Mouse (Mus musculus): ENCODE results near the gene Mcl1. TPM values are rescaled to one million over a fixed set of nuclear protein-coding genes. Genes with fewer than 3 reads are reported as not detected.
"Not testable (repeated sequence)": the region's sequence is repeated elsewhere in the genome, so short reads cannot be mapped to it uniquely, and the experiment has no call there.

The Mcl1 gene
- polyA plus RNA-seq (2014; fragmentation: Nextera tagmentation; extraction: Ambion mirVana) = 52.2 and 57.7 TPM in 2 replicates

- Histone ChIP-seq H3K4me3 (ENCODE audit: low read depth, low read length) (peak within 1 kb of the TSS; percentile 97), H3K4me1 (replicated peaks; ENCODE audit: control insufficient read depth, insufficient read depth, low read length) (peaks cover 39% of the 10 kb centered on the region), H3K36me3 (ENCODE audit: control insufficient read depth, insufficient read depth, low read length) (peaks cover 17% of the 10 kb centered on the region), H3K9me3 (ENCODE audit: control insufficient read depth, low read length) (no peaks in the 10 kb centered on the region), H3K27ac (ENCODE audit: low read depth, low read length) (peak within 1 kb of the TSS; percentile 93), H3K4me2 (peak within 1 kb of the TSS; percentile 88), H3K9ac (ENCODE audit: low read depth, low read length) (peak within 1 kb of the TSS; percentile 100), H3K27me3 (replicated peaks; ENCODE audit: control insufficient read depth, insufficient read depth, low read length) (no peaks in the 10 kb centered on the region)
- DNase-seq (ENCODE audit: low spot score) (peak; percentile 92), ATAC-seq (replicated peaks; ENCODE audit: low FRiP score) (peak; percentile 94)
- under 1% methylated on average over 43 of the region's 43 CpGs for WGBS
Measured at GRCm38 (mm10) chr3:95658236-95658867, at the start of gene Mcl1. Mcl1 (plus strand) TSS chr3:95658788.

- peaks cover 17% of the 10 kb centered on the region; the same call in 1 of the 2 replicates for H3K36me3 ChIP-seq (ENCODE audit: control insufficient read depth, insufficient read depth, low read length)
- 58% methylated on average over 3 of the region's 3 CpGs for WGBS
- no peak overlapping the region for H3K27ac ChIP-seq (ENCODE audit: low read depth, low read length)
- no peak overlapping the region for H3K4me3 ChIP-seq (ENCODE audit: low read depth, low read length)
- no peaks in the 10 kb centered on the region for H3K27me3 ChIP-seq (replicated peaks; ENCODE audit: control insufficient read depth, insufficient read depth, low read length)
- H3K9ac ChIP-seq (ENCODE audit: low read depth, low read length) = no peak overlapping the region
- no peak overlapping the region for H3K4me2 ChIP-seq
- DNase-seq (ENCODE audit: low spot score) (no peak), ATAC-seq (replicated peaks; ENCODE audit: low FRiP score) (no peak)
- no peaks in the 10 kb centered on the region for H3K9me3 ChIP-seq (ENCODE audit: control insufficient read depth, low read length)
- no peaks in the 10 kb centered on the region for H3K4me1 ChIP-seq (replicated peaks; ENCODE audit: control insufficient read depth, insufficient read depth, low read length)
Measured at GRCm38 (mm10) chr3:95609195-95609594, 49.4 kb upstream of the Mcl1 start.

GRCm38 (mm10) chr3:95613996-95614395 lies 44.6 kb upstream of the Mcl1 start:
- H3K9ac ChIP-seq (ENCODE audit: low read depth, low read length) = no peak overlapping the region
- H3K4me1 ChIP-seq (replicated peaks; ENCODE audit: control insufficient read depth, insufficient read depth, low read length) = no peaks in the 10 kb centered on the region
- ATAC-seq (replicated peaks; ENCODE audit: low FRiP score) (no peak), DNase-seq (ENCODE audit: low spot score) (no peak)
- peaks cover 18% of the 10 kb centered on the region; the same call in 1 of the 2 replicates for H3K36me3 ChIP-seq (ENCODE audit: control insufficient read depth, insufficient read depth, low read length)
- H3K4me2 ChIP-seq = no peak overlapping the region
- no peak overlapping the region for H3K4me3 ChIP-seq (ENCODE audit: low read depth, low read length)
- H3K27ac ChIP-seq (ENCODE audit: low read depth, low read length) = no peak overlapping the region
- no peaks in the 10 kb centered on the region for H3K9me3 ChIP-seq (ENCODE audit: control insufficient read depth, low read length)
- no peaks in the 10 kb centered on the region for H3K27me3 ChIP-seq (replicated peaks; ENCODE audit: control insufficient read depth, insufficient read depth, low read length)
- WGBS = 87% methylated on average over 1 of the region's 1 CpGs

- H3K36me3 ChIP-seq (ENCODE audit: control insufficient read depth, insufficient read depth, low read length) = peaks cover 14% of the 10 kb centered on the region; the same call in 1 of the 2 replicates
- no peak for DNase-seq (ENCODE audit: low spot score)
- H3K27ac ChIP-seq (ENCODE audit: low read depth, low read length) = no peak overlapping the region
- H3K4me3 ChIP-seq (ENCODE audit: low read depth, low read length) = no peak overlapping the region
- no peak for ATAC-seq (replicated peaks; ENCODE audit: low FRiP score)
- H3K9me3 ChIP-seq (ENCODE audit: control insufficient read depth, low read length) = no peaks in the 10 kb centered on the region
- 86% methylated on average over 1 of the region's 1 CpGs for WGBS
- H3K9ac ChIP-seq (ENCODE audit: low read depth, low read length) = no peak overlapping the region
- H3K27me3 ChIP-seq (replicated peaks; ENCODE audit: control insufficient read depth, insufficient read depth, low read length) = no peaks in the 10 kb centered on the region
- no peaks in the 10 kb centered on the region for H3K4me1 ChIP-seq (replicated peaks; ENCODE audit: control insufficient read depth, insufficient read depth, low read length)
- H3K4me2 ChIP-seq = no peak overlapping the region
Measured at GRCm38 (mm10) chr3:95618511-95618910, 40.1 kb upstream of the Mcl1 start.

GRCm38 (mm10) chr3:95621241-95621640 lies 37.3 kb upstream of the Mcl1 start:
- no peak overlapping the region for H3K4me3 ChIP-seq (ENCODE audit: low read depth, low read length)
- no peak for DNase-seq (ENCODE audit: low spot score)
- peaks cover 7% of the 10 kb centered on the region for H3K4me1 ChIP-seq (replicated peaks; ENCODE audit: control insufficient read depth, insufficient read depth, low read length)
- H3K9me3 ChIP-seq (ENCODE audit: control insufficient read depth, low read length) = no peaks in the 10 kb centered on the region
- 78% methylated on average over 1 of the region's 1 CpGs for WGBS
- H3K27ac ChIP-seq (ENCODE audit: low read depth, low read length) = no peak overlapping the region
- ATAC-seq (replicated peaks; ENCODE audit: low FRiP score) = no peak
- H3K9ac ChIP-seq (ENCODE audit: low read depth, low read length) = no peak overlapping the region
- H3K36me3 ChIP-seq (ENCODE audit: control insufficient read depth, insufficient read depth, low read length) = peaks cover 10% of the 10 kb centered on the region; the same call in 1 of the 2 replicates
- no peaks in the 10 kb centered on the region for H3K27me3 ChIP-seq (replicated peaks; ENCODE audit: control insufficient read depth, insufficient read depth, low read length)
- H3K4me2 ChIP-seq = no peak overlapping the region

GRCm38 (mm10) chr3:95622421-95622820 lies 36.2 kb upstream of the Mcl1 start:
- peaks cover 11% of the 10 kb centered on the region for H3K36me3 ChIP-seq (ENCODE audit: control insufficient read depth, insufficient read depth, low read length)
- H3K4me2 ChIP-seq; H3K4me3 ChIP-seq (ENCODE audit: low read depth, low read length); H3K9ac ChIP-seq (ENCODE audit: low read depth, low read length); H3K27ac ChIP-seq (ENCODE audit: low read depth, low read length); H3K4me1 ChIP-seq (replicated peaks; ENCODE audit: control insufficient read depth, insufficient read depth, low read length); H3K9me3 ChIP-seq (ENCODE audit: control insufficient read depth, low read length); H3K27me3 ChIP-seq (replicated peaks; ENCODE audit: control insufficient read depth, insufficient read depth, low read length); DNase-seq (ENCODE audit: low spot score); ATAC-seq (replicated peaks; ENCODE audit: low FRiP score): not testable (repeated sequence)
- WGBS = 90% methylated on average over 20 of the region's 20 CpGs

- Histone ChIP-seq H3K36me3 (ENCODE audit: control insufficient read depth, insufficient read depth, low read length) (peaks cover 14% of the 10 kb centered on the region), H3K4me2 (no peak overlapping the region), H3K9ac (ENCODE audit: low read depth, low read length) (no peak overlapping the region), H3K4me3 (ENCODE audit: low read depth, low read length) (no peak overlapping the region), H3K4me1 (replicated peaks; ENCODE audit: control insufficient read depth, insufficient read depth, low read length) (peaks cover 7% of the 10 kb centered on the region), H3K27ac (ENCODE audit: low read depth, low read length) (no peak overlapping the region), H3K27me3 (replicated peaks; ENCODE audit: control insufficient read depth, insufficient read depth, low read length) (no peaks in the 10 kb centered on the region), H3K9me3 (ENCODE audit: control insufficient read depth, low read length) (no peaks in the 10 kb centered on the region)
- DNase-seq (ENCODE audit: low spot score) = no peak
- no peak for ATAC-seq (replicated peaks; ENCODE audit: low FRiP score)
- 72% methylated on average over 2 of the region's 2 CpGs for WGBS
Measured at GRCm38 (mm10) chr3:95623551-95623950, 35.0 kb upstream of the Mcl1 start.

GRCm38 (mm10) chr3:95623991-95624515 lies 34.5 kb upstream of the Mcl1 start:
- not testable (repeated sequence) for H3K4me1 ChIP-seq (replicated peaks; ENCODE audit: control insufficient read depth, insufficient read depth, low read length); H3K9me3 ChIP-seq (ENCODE audit: control insufficient read depth, low read length); H3K27me3 ChIP-seq (replicated peaks; ENCODE audit: control insufficient read depth, insufficient read depth, low read length); DNase-seq (ENCODE audit: low spot score); ATAC-seq (replicated peaks; ENCODE audit: low FRiP score)
- Histone ChIP-seq H3K4me2 (peak overlapping the region; percentile 73), H3K36me3 (ENCODE audit: control insufficient read depth, insufficient read depth, low read length) (peaks cover 19% of the 10 kb centered on the region), H3K27ac (ENCODE audit: low read depth, low read length) (0 out of 2 replicates have a peak overlapping the region, but pooled peaks have one; percentile 60), H3K9ac (ENCODE audit: low read depth, low read length) (peak overlapping the region; percentile 61; the same call in 1 of the 2 replicates), H3K4me3 (ENCODE audit: low read depth, low read length) (peak overlapping the region; percentile 68)
- 62% methylated on average over 5 of the region's 5 CpGs for WGBS

Measured in liver, embryonic 11.5 days (tissue).